Comparison of ENCODE assay signal across 17 mouse cellular contexts in the genomic region with DNA sequence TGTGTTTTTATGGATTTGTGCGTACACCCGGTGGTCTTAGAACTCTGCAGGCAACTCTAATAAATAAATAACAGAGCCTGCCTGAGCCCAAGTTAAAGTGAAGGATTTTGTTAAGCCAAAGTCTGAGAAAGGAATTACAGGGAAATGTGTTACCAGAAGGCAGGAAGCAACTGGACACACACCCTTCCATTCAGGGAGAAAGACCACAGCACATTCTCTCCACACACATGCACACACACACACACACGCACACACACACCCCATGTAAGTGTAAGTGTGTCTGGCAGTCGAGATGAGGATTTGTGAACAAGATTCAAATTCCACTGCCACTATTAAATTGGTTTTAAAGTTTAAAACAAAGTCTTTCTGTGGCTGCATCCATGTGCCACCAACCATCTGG.
DNase-seq lines count a peak whose midpoint lies in the region; ATAC-seq lines count a peak whose summit lies in the region.
"Had no signal": no experiment of that assay in that cellular context is flagged by ENCODE, and none has a peak within 500 bp of the region (broad histone marks: within the 10 kb centered on the region; RNA-seq: fewer than 3 reads in every experiment).

No protein-coding gene starts in this region.

- H3K9me3 ChIP-seq in embryonic facial prominence, embryonic 11.5 days (replicated peaks; ENCODE audit: control insufficient read depth, low read length) = no peaks in the 10 kb centered on the region
- H3K9me3 ChIP-seq in embryonic facial prominence, embryonic 13.5 days = no peaks in the 10 kb centered on the region
- H3K9me3 ChIP-seq in limb, embryonic 11.5 days (ENCODE audit: control insufficient read depth, low read length) = no peaks in the 10 kb centered on the region
- no peaks in the 10 kb centered on the region for H3K9me3 ChIP-seq in kidney, embryonic 15.5 days (replicated peaks)
- H3K9me3 ChIP-seq: forebrain, embryonic 15.5 days; heart, embryonic 15.5 days; hindbrain, embryonic 10.5 days had no signal

- no peak overlapping the region for H3K4me2 ChIP-seq in embryonic facial prominence, embryonic 11.5 days (ENCODE audit: low read depth, low read length)
- peak overlapping the region; percentile 22; the same call in 1 of the 2 replicates for H3K4me2 ChIP-seq in embryonic facial prominence, embryonic 13.5 days
- H3K4me2 ChIP-seq in limb, embryonic 11.5 days (ENCODE audit: low read depth, severe bottlenecking) = no peak overlapping the region
- no peak overlapping the region for H3K4me2 ChIP-seq in kidney, embryonic 15.5 days
- H3K4me2 ChIP-seq: forebrain, embryonic 15.5 days; heart, embryonic 11.5 days; heart, embryonic 15.5 days; hindbrain, embryonic 14.5 days had no signal

- no peaks in the 10 kb centered on the region for H3K27me3 ChIP-seq in embryonic facial prominence, embryonic 11.5 days (ENCODE audit: control insufficient read depth, insufficient read depth, low read length)
- H3K27me3 ChIP-seq in embryonic facial prominence, embryonic 13.5 days = no peaks in the 10 kb centered on the region
- H3K27me3 ChIP-seq in limb, embryonic 11.5 days (ENCODE audit: control insufficient read depth, insufficient read depth, low read length) = no peaks in the 10 kb centered on the region
- H3K27me3 ChIP-seq in kidney, embryonic 15.5 days = no peaks in the 10 kb centered on the region
- H3K27me3 ChIP-seq: forebrain, embryonic 15.5 days; heart, embryonic 15.5 days had no signal

- H3K9ac ChIP-seq in embryonic facial prominence, embryonic 11.5 days (replicated peaks; ENCODE audit: low read length) = no peak overlapping the region
- no peak overlapping the region for H3K9ac ChIP-seq in embryonic facial prominence, embryonic 13.5 days
- H3K9ac ChIP-seq in limb, embryonic 11.5 days (ENCODE audit: low read length) = no peak overlapping the region
- no peak overlapping the region for H3K9ac ChIP-seq in kidney, embryonic 15.5 days
- H3K9ac ChIP-seq: forebrain, embryonic 15.5 days; heart, embryonic 15.5 days; hindbrain, embryonic 14.5 days had no signal

- DNase-seq in embryonic facial prominence, embryonic 11.5 days (ENCODE audit: low spot score) = peak; percentile 26
- peak; percentile 47 for DNase-seq in limb, embryonic 11.5 days (ENCODE audit: low spot score)
- no peak for DNase-seq in yolk sac, embryonic 10.5 days (ENCODE audit: low spot score)
- DNase-seq in right cerebral cortex, postnatal 10 days (ENCODE audit: low spot score in 2 of 2) = no peak
- DNase-seq: adrenal gland, adult 2 months; adrenal gland, postnatal 25 days; cerebellum, adult 2 months; cerebellum, postnatal 10 days; gastrocnemius, postnatal 10 days; heart, adult 2 months had no signal

- 62% methylated on average over 4 of the region's 4 CpGs for WGBS in embryonic facial prominence, embryonic 11.5 days
- WGBS in embryonic facial prominence, embryonic 13.5 days = 30% methylated on average over 4 of the region's 4 CpGs
- WGBS in limb, embryonic 11.5 days = 26% methylated on average over 4 of the region's 4 CpGs
- 70% methylated on average over 4 of the region's 4 CpGs for WGBS in kidney, embryonic 15.5 days

- H3K36me3 ChIP-seq in embryonic facial prominence, embryonic 11.5 days (replicated peaks; ENCODE audit: control insufficient read depth, insufficient read depth, low read depth, low read length) = no peaks in the 10 kb centered on the region
- no peaks in the 10 kb centered on the region for H3K36me3 ChIP-seq in embryonic facial prominence, embryonic 13.5 days
- no peaks in the 10 kb centered on the region for H3K36me3 ChIP-seq in limb, embryonic 11.5 days (ENCODE audit: control insufficient read depth, insufficient read depth, low read length)
- H3K36me3 ChIP-seq in kidney, embryonic 15.5 days = no peaks in the 10 kb centered on the region
- H3K36me3 ChIP-seq: forebrain, embryonic 15.5 days; heart, embryonic 15.5 days; hindbrain, embryonic 10.5 days had no signal

- 0 out of 2 replicates have a peak overlapping the region, but pooled peaks have one; percentile 29 for H3K27ac ChIP-seq in embryonic facial prominence, embryonic 11.5 days (replicated peaks; ENCODE audit: low read depth, low read length)
- peak overlapping the region; percentile 73 for H3K27ac ChIP-seq in embryonic facial prominence, embryonic 13.5 days
- peak overlapping the region; percentile 67 for H3K27ac ChIP-seq in limb, embryonic 11.5 days (replicated peaks; ENCODE audit: low read depth, low read length)
- H3K27ac ChIP-seq in kidney, embryonic 15.5 days = no peak overlapping the region
- H3K27ac ChIP-seq: forebrain, embryonic 15.5 days; heart, adult 2 months; heart, embryonic 15.5 days; hindbrain, embryonic 10.5 days; hindbrain, embryonic 14.5 days had no signal

- ATAC-seq in embryonic facial prominence, embryonic 11.5 days (replicated peaks; ENCODE audit: insufficient number of reproducible peaks, low FRiP score, low TSS enrichment, low read depth) = no peak
- no peak for ATAC-seq in embryonic facial prominence, embryonic 13.5 days (ENCODE audit: insufficient number of reproducible peaks, insufficient read depth, low FRiP score, low TSS enrichment, low read depth)
- ATAC-seq in limb, embryonic 11.5 days (ENCODE audit: insufficient number of reproducible peaks, low FRiP score, low TSS enrichment, low read depth) = no peak
- no peak for ATAC-seq in kidney, embryonic 15.5 days (replicated peaks; ENCODE audit: low FRiP score)
- ATAC-seq: forebrain, embryonic 15.5 days had no signal

- no peak overlapping the region for H3K4me3 ChIP-seq in embryonic facial prominence, embryonic 11.5 days (ENCODE audit: low read depth, low read length)
- no peak overlapping the region for H3K4me3 ChIP-seq in embryonic facial prominence, embryonic 13.5 days
- H3K4me3 ChIP-seq in limb, embryonic 11.5 days (ENCODE audit: low read depth, low read length) = no peak overlapping the region
- H3K4me3 ChIP-seq in kidney, embryonic 15.5 days (replicated peaks) = no peak overlapping the region
- H3K4me3 ChIP-seq: forebrain, embryonic 15.5 days; heart, adult 2 months; heart, embryonic 15.5 days; hindbrain, embryonic 10.5 days had no signal

- no peaks in the 10 kb centered on the region for H3K4me1 ChIP-seq in embryonic facial prominence, embryonic 11.5 days (ENCODE audit: control insufficient read depth, insufficient read depth, low read length)
- H3K4me1 ChIP-seq in embryonic facial prominence, embryonic 13.5 days = peaks cover 38% of the 10 kb centered on the region
- peaks cover 18% of the 10 kb centered on the region for H3K4me1 ChIP-seq in limb, embryonic 11.5 days (ENCODE audit: control insufficient read depth, insufficient read depth, low read length)
- H3K4me1 ChIP-seq in kidney, embryonic 15.5 days = no peaks in the 10 kb centered on the region

Comparison
In these comparisons a context has a peak if more than half of its experiments do, and no peak if none do; other contexts are left out.
1. DNase-seq: peak in embryonic facial prominence, embryonic 11.5 days (single experiment) and limb, embryonic 11.5 days (single experiment); none in yolk sac, embryonic 10.5 days (single experiment) and right cerebral cortex, postnatal 10 days (0 of 2).